Mouse (Mus musculus) stomach, postnatal 0 days (tissue): Measurements from ENCODE around the gene Nmt1. TPM values are rescaled to one million over a fixed set of nuclear protein-coding genes. Genes with fewer than 3 reads are reported as not detected.
A peak's percentile ranks its signal among the peaks of the same experiment; 100 is the strongest.

Experiments used
- ATAC-seq: fragments of 200-750 bp; cut with Nextera tagmentation; 2 replicates; pipeline ENCODE4 v1.8.0; 2017; ENCODE audit not compliant: low FRiP score, low TSS enrichment
- DNase-seq: peaks from one replicate; pipeline ENCODE4 v3.0.0-alpha.2; 2016; ENCODE audit warnings: low spot score
- H3K27ac ChIP-seq: fragments of 300-500 bp; sonication (generic); replicated peaks from 2 replicates; pipeline ENCODE4 v1.5.1; 2014; ENCODE audit warnings: mild to moderate bottlenecking, control low read depth
- H3K27me3 ChIP-seq: fragments of 300-500 bp; sonication (generic); 2 replicates; pipeline ENCODE4 v1.6.1; 2014; ENCODE audit warnings: low read length; ENCODE audit not compliant: control insufficient read depth, insufficient read depth
- H3K36me3 ChIP-seq: fragments of 300-500 bp; sonication (generic); 2 replicates; pipeline ENCODE4 v1.6.1; 2014; ENCODE audit warnings: low read length, mixed read lengths; ENCODE audit not compliant: control insufficient read depth, insufficient read depth
- H3K4me1 ChIP-seq: fragments of 300-500 bp; sonication (generic); replicated peaks from 2 replicates; pipeline ENCODE4 v1.6.1; 2014; ENCODE audit warnings: antibody characterized with exemption; ENCODE audit not compliant: control insufficient read depth, insufficient read depth
- H3K4me2 ChIP-seq: fragments of 300-500 bp; sonication (generic); replicated peaks from 2 replicates; pipeline ENCODE4 v1.6.1; 2014; ENCODE audit warnings: low read depth, mild to moderate bottlenecking, control low read depth, moderate library complexity
- H3K4me3 ChIP-seq: fragments of 300-500 bp; sonication (generic); 2 replicates; pipeline ENCODE4 v1.5.1; 2014; ENCODE audit warnings: low read depth, low read length, control low read depth
- H3K9ac ChIP-seq: fragments of 300-500 bp; sonication (generic); 2 replicates; pipeline ENCODE4 v1.6.1; 2014; ENCODE audit warnings: mild to moderate bottlenecking, low read length, control low read depth, mixed read lengths
- H3K9me3 ChIP-seq: fragments of 300-500 bp; sonication (generic); 2 replicates; pipeline ENCODE4 v1.6.1; 2016; ENCODE audit warnings: low read length; ENCODE audit not compliant: control insufficient read depth
- CTCF ChIP-seq: IDR thresholded peaks from 2 replicates; pipeline ENCODE4 v1.5.1; 2016; ENCODE audit warnings: antibody characterized with exemption, low read depth, mild to moderate bottlenecking, moderate library complexity
- EP300 ChIP-seq: optimal IDR thresholded peaks from 2 replicates; pipeline ENCODE3; 2016; ENCODE audit warnings: antibody characterized with exemption
- WGBS: fragments of 180-500 bp; shearing (Covaris S2); extraction: QIAGEN DNeasy Blood & Tissue Kit; methylation state at CpG from one replicate; pipeline ENCODE4 v1.1.7; 2014; 5-methylcytosine and 5-hydroxymethylcytosine counted together
- polyA plus RNA-seq: library from polyadenylated mRNA; unstranded; fragments of >200 nt; fragmentation: Nextera tagmentation; extraction: Ambion mirVana; gene quantifications from 2 replicates; pipeline ENCODE4 v1.2.1, GENCODE M21; 2015

Nmt1 gene
- polyA plus RNA-seq, 1 experiment from 2014 or later, result 52.3 TPM

GRCm38 (mm10) chr11:103038037-103038436, 10.0 kb downstream of the Nmt1 start:
- no peak for DNase-seq
- ATAC-seq, result no peak
- Histone ChIP-seq H3K27me3 (no peaks in the 10 kb centered on the region), H3K36me3 (0 out of 2 replicates have a peak, but pooled peaks cover 1% of the 10 kb centered on the region), H3K9ac (no peak overlapping the region), H3K27ac (no peak overlapping the region), H3K4me1 (no peaks in the 10 kb centered on the region), H3K4me3 (no peak overlapping the region), H3K4me2 (no peak overlapping the region), H3K9me3 (no peaks in the 10 kb centered on the region)
- WGBS, result 85% methylated on average over 6 of the region's 6 CpGs
- TF ChIP-seq EP300 (no peak), CTCF (no peak)

DNA sequence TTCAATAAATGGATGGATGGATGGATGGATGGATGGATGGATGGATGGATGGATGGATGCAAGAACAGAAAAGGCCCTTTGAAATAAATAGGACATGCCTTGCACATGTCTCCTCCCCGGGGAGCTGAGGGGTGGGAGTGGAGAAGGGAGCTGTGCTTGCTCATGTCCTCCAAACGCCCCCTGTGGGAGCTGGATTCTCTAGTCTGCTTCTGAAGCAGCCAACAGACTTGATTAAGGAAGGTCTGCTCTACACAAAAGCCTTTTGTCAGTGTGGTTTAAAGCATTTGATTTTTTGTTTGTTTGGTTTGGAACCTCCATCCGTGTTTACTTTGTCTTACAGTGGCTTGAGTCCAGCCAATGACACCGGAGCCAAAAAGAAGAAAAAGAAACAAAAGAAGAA, 14.8 kb downstream of the Nmt1 start:
- Histone ChIP-seq H3K4me2 (no peak overlapping the region), H3K27me3 (no peaks in the 10 kb centered on the region), H3K9ac (no peak overlapping the region), H3K27ac (no peak overlapping the region), H3K4me3 (no peak overlapping the region), H3K36me3 (peaks cover 17% of the 10 kb centered on the region), H3K9me3 (no peaks in the 10 kb centered on the region), H3K4me1 (no peaks in the 10 kb centered on the region)
- ATAC-seq (no peak), DNase-seq (no peak)
- WGBS, result 49% methylated on average over 4 of the region's 4 CpGs
- TF ChIP-seq EP300 (no peak), CTCF (peak; percentile 16; the same call in 1 of the 2 replicates)

GRCm38 (mm10) chr11:103043982-103044381, 16.0 kb downstream of the Nmt1 start:
- Histone ChIP-seq H3K4me2 (no peak overlapping the region), H3K4me1 (no peaks in the 10 kb centered on the region), H3K9me3 (no peaks in the 10 kb centered on the region), H3K36me3 (peaks cover 17% of the 10 kb centered on the region), H3K4me3 (no peak overlapping the region), H3K27ac (no peak overlapping the region), H3K27me3 (no peaks in the 10 kb centered on the region), H3K9ac (no peak overlapping the region)
- no peak for TF ChIP-seq CTCF
- no peak for TF ChIP-seq EP300
- DNase-seq (no peak), ATAC-seq (no peak)
- 89% methylated on average over 3 of the region's 3 CpGs for WGBS

DNA sequence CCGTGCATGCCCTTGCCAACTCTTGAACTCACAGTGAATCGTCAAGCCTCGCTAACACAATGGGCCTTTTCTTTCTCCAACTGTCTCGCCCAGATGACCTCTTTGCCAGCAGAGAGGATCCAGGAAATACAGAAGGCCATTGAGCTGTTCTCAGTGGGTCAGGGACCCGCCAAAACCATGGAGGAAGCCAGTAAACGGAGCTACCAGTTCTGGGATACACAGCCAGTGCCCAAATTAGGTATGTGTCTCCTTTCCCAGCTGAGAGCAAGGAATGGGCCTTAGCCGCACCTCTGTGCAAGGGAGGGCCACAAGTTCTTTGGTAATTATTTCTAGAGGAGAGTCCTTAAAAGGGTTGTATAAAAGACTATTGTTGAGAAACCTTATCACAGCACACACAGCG, 18.3 kb downstream of the Nmt1 start:
- no peak for TF ChIP-seq EP300
- TF ChIP-seq CTCF, result no peak
- Histone ChIP-seq H3K4me3 (no peak overlapping the region), H3K27ac (no peak overlapping the region), H3K9me3 (no peaks in the 10 kb centered on the region), H3K9ac (no peak overlapping the region), H3K36me3 (peaks cover 18% of the 10 kb centered on the region), H3K27me3 (no peaks in the 10 kb centered on the region), H3K4me2 (no peak overlapping the region), H3K4me1 (no peaks in the 10 kb centered on the region)
- ATAC-seq (no peak), DNase-seq (no peak)
- 70% methylated on average over 8 of the region's 8 CpGs for WGBS

DNA sequence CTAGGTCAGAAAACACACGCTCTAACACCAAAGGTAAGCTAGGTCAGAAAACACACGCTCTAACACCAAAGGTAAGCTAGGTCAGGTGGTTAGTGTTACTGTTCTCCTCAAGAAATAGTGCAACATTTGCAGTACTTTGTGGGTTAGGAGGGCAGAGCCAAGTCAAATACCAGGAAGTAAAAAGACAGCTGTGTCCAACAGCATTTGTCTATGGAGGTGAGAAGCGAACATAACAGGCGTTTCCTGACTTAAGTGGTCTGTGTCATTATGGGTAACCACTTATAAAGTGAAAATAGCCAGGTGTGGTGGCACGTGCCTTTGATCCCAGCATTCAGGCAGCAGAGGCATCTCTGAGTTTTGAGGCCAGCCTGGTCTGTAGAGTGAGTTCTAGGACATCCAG, 21.6 kb downstream of the Nmt1 start:
- 86% methylated on average over 5 of the region's 5 CpGs for WGBS
- no peak for ATAC-seq
- Histone ChIP-seq H3K9me3 (no peaks in the 10 kb centered on the region), H3K4me2 (no peak overlapping the region), H3K4me3 (no peak overlapping the region), H3K27ac (no peak overlapping the region), H3K36me3 (peaks cover 17% of the 10 kb centered on the region), H3K27me3 (no peaks in the 10 kb centered on the region), H3K9ac (no peak overlapping the region), H3K4me1 (no peaks in the 10 kb centered on the region)
- TF ChIP-seq CTCF (no peak), EP300 (no peak)
- DNase-seq, result no peak

GRCm38 (mm10) chr11:103050153-103050552, 22.2 kb downstream of the Nmt1 start:
- H3K4me2 ChIP-seq, result no peak overlapping the region
- no peaks in the 10 kb centered on the region for H3K9me3 ChIP-seq
- no peak overlapping the region for H3K4me3 ChIP-seq
- H3K27me3 ChIP-seq, result no peaks in the 10 kb centered on the region
- DNase-seq (no peak), ATAC-seq (no peak)
- peaks cover 16% of the 10 kb centered on the region for H3K36me3 ChIP-seq
- TF ChIP-seq EP300 (no peak), CTCF (no peak)
- WGBS, result 89% methylated on average over 9 of the region's 9 CpGs
- no peak overlapping the region for H3K27ac ChIP-seq
- H3K9ac ChIP-seq, result no peak overlapping the region
- H3K4me1 ChIP-seq, result no peaks in the 10 kb centered on the region
